Mouse (Mus musculus): Measurements from ENCODE around the gene Cpd. TPM values are rescaled to one million over a fixed set of nuclear protein-coding genes. Genes with fewer than 3 reads are reported as not detected.
A peak's percentile ranks its signal among the peaks of the same experiment; 100 is the strongest.

The Cpd gene
- total and polyA plus RNA-seq, 2 experiments, result 5.0 to 17.0 TPM

DNA sequence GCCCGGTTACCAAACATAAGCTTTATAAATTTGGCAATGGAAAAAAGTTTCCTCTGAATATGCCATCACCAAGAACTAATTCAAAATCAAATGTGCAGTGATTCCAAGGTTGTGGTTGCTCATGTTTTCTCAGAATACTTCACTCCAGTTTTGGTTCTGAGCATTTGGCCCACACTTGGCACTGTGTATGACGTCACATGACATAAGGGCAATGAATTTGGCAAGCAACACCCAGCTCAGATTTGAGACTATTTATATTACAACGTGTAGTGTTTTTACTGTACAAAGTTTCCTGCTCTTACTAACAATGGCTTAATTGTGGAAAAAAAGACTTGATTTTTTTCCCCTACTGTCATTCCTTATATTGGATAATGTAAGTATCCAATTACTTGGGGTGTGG, 73.0 kb downstream of the Cpd start:
- 38% methylated on average over 3 of the region's 3 CpGs for WGBS
- Histone ChIP-seq H3K79me2 (ENCODE audit: control insufficient read depth, insufficient read depth, low read length) (no peaks in the 10 kb centered on the region), H3K4me1 (ENCODE audit: control insufficient read depth, insufficient read depth, low read length) (no peaks in the 10 kb centered on the region), H3K4me3 (ENCODE audit: insufficient read depth, low read depth, low read length) (no peak overlapping the region), H3K27me3 (ENCODE audit: control insufficient read depth, insufficient read depth, low read length) (no peaks in the 10 kb centered on the region), H3K36me3 (ENCODE audit: control insufficient read depth, insufficient read depth, low read length) (no peaks in the 10 kb centered on the region), H3K27ac (replicated peaks; ENCODE audit: insufficient read depth, low read depth, low read length) (no peak overlapping the region), H3K9ac (ENCODE audit: low read depth, low read length) (no peak overlapping the region)
- TF ChIP-seq CTCF (IDR thresholded peaks at IDR 0.05; ENCODE audit: low read depth, low read length) (no peak), POLR2A (IDR thresholded peaks at IDR 0.05; ENCODE audit: extremely low read depth, insufficient read depth, low read length) (no peak)
- no peak for DNase-seq (ENCODE audit: extremely low read depth, low read depth, low spot score)

DNA sequence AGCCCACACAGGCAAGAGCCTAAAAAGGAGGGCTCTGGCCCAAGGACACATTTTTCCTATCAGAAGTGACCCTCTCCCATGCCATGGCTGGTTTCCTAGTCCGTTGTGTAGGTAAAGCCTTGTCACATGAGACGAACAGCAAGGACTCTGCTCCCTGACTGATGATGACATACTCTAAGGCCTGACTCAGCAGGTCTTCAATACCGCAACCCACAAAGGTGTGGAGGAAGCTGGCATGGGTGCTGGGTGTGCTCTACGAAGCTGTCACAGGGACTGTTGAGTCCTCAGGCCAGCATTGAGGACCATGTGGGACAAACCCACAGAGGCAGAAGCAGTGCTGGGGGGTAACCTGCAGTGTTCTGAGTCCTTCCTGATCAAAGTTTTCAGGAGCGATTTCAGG, 76.3 kb downstream of the Cpd start:
- Histone ChIP-seq H3K36me3 (ENCODE audit: control insufficient read depth, insufficient read depth, low read length) (no peaks in the 10 kb centered on the region), H3K9ac (ENCODE audit: low read depth, low read length) (no peak overlapping the region), H3K27ac (replicated peaks; ENCODE audit: insufficient read depth, low read depth, low read length) (no peak overlapping the region), H3K27me3 (ENCODE audit: control insufficient read depth, insufficient read depth, low read length) (no peaks in the 10 kb centered on the region), H3K4me3 (ENCODE audit: insufficient read depth, low read depth, low read length) (no peak overlapping the region), H3K4me1 (ENCODE audit: control insufficient read depth, insufficient read depth, low read length) (no peaks in the 10 kb centered on the region), H3K79me2 (ENCODE audit: control insufficient read depth, insufficient read depth, low read length) (no peaks in the 10 kb centered on the region)
- TF ChIP-seq CTCF (IDR thresholded peaks at IDR 0.05; ENCODE audit: low read depth, low read length), result no peak
- TF ChIP-seq POLR2A (IDR thresholded peaks at IDR 0.05; ENCODE audit: extremely low read depth, insufficient read depth, low read length), result no peak
- no peak for DNase-seq (ENCODE audit: extremely low read depth, low read depth, low spot score)
- 64% methylated on average over 5 of the region's 5 CpGs for WGBS

DNA sequence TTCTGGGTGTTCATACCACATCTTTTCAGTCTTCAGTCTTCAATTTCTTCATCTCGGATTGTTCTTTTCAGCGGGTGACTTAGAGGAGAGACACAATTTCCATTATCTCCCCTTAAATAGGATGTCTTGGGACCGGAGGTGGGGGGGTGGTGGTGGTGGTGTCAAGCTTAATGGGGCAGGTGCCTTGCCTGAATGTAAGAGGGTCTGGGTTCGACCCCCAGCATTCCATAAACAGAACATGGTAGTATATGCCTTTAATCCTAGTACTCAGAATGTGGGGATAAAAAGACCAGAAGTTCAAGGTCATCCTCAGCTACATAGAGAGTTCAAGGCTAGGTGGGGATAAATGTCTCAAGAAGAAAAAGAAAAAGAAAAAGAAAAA, 83.1 kb downstream of the Cpd start:
- 14% methylated on average over 4 of the region's 4 CpGs for WGBS
- Histone ChIP-seq H3K9ac (ENCODE audit: low read depth, low read length) (no peak overlapping the region), H3K4me1 (ENCODE audit: control insufficient read depth, insufficient read depth, low read length) (no peaks in the 10 kb centered on the region), H3K79me2 (ENCODE audit: control insufficient read depth, insufficient read depth, low read length) (peaks cover 1% of the 10 kb centered on the region; the same call in 1 of the 2 replicates), H3K36me3 (ENCODE audit: control insufficient read depth, insufficient read depth, low read length) (peaks cover 9% of the 10 kb centered on the region; the same call in 1 of the 2 replicates), H3K27me3 (ENCODE audit: control insufficient read depth, insufficient read depth, low read length) (no peaks in the 10 kb centered on the region), H3K4me3 (ENCODE audit: insufficient read depth, low read depth, low read length) (no peak overlapping the region), H3K27ac (replicated peaks; ENCODE audit: insufficient read depth, low read depth, low read length) (no peak overlapping the region)
- no peak for DNase-seq (ENCODE audit: extremely low read depth, low read depth, low spot score)
- TF ChIP-seq POLR2A (IDR thresholded peaks at IDR 0.05; ENCODE audit: extremely low read depth, insufficient read depth, low read length), result no peak
- no peak for TF ChIP-seq CTCF (IDR thresholded peaks at IDR 0.05; ENCODE audit: low read depth, low read length)

DNA sequence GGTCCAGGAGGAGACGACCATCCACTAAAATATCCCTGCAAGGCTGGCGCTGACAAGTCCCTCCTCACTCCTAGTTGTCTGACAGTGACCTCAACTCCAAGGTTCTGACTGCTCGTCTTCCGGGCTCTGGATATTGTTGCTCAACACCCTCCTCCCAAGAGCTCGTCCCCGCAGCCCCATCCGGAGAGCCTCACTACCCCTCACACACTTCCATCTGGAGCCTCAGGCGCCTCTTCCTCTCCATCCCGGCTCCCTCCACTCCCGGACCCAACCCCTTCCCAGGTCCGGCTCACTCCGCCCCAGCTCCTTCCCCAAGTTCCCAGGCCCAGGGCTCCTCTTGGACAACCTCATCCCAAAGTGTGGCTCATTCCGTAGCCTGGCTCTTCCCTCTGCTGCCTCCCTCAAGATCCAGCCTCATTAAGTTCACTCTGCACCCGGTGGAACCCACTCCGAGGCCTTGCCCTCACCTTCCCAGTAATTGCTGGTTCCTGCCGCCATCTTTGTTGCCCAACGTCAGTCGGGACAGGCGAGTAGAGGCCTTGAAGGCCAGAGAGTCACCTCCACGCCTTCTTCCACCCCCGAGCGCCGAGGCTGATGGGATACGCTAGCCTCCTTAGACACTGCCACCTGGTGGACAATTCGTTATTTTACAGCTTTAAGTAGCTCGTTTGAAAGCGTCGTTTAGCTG, 83.6 kb downstream of the Cpd start, which contains the start of gene Gosr1:
Gene Gosr1, minus strand, starts transcription at position 527 of the 688 bp plus-strand sequence.
- H3K27me3 ChIP-seq (ENCODE audit: control insufficient read depth, insufficient read depth, low read length), result no peaks in the 10 kb centered on the region
- peaks cover 9% of the 10 kb centered on the region; the same call in 1 of the 2 replicates for H3K36me3 ChIP-seq (ENCODE audit: control insufficient read depth, insufficient read depth, low read length)
- peak; percentile 91 for DNase-seq (ENCODE audit: extremely low read depth, low read depth, low spot score)
- no peaks in the 10 kb centered on the region for H3K4me1 ChIP-seq (ENCODE audit: control insufficient read depth, insufficient read depth, low read length)
- H3K79me2 ChIP-seq (ENCODE audit: control insufficient read depth, insufficient read depth, low read length), result peaks cover 5% of the 10 kb centered on the region; the same call in 1 of the 2 replicates
- TF ChIP-seq POLR2A (IDR thresholded peaks at IDR 0.05; ENCODE audit: extremely low read depth, insufficient read depth, low read length), result peak; percentile 75
- TF ChIP-seq CTCF (IDR thresholded peaks at IDR 0.05; ENCODE audit: low read depth, low read length), result peak; percentile 87
- peak within 1 kb of the TSS; percentile 78 for H3K27ac ChIP-seq (replicated peaks; ENCODE audit: insufficient read depth, low read depth, low read length)
- H3K4me3 ChIP-seq (ENCODE audit: insufficient read depth, low read depth, low read length), result peak within 1 kb of the TSS; percentile 84
- H3K9ac ChIP-seq (ENCODE audit: low read depth, low read length), result peak within 1 kb of the TSS; percentile 75
- WGBS, result under 1% methylated on average over 28 of the region's 28 CpGs

DNA sequence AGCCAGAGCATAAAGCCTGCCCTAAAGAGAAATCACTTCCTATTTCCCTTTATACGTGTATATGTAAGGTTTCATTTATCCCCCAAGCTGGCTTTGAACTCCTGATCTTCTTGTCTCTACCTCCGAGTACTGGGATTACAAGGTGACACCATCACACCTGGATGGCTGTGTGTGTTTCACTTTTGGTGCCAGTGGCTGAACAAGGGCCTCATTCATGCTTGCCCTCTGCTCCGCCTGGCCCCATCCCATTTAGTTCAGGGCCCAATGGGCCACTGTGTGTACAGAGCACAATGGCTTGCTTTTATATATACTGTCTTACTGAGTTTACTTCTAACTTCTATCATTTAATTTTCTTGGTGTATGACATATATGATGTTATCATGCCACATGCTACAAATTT, 94.5 kb downstream of the Cpd start:
- H3K4me3 ChIP-seq (ENCODE audit: insufficient read depth, low read depth, low read length), result no peak overlapping the region
- no peak overlapping the region for H3K9ac ChIP-seq (ENCODE audit: low read depth, low read length)
- H3K79me2 ChIP-seq (ENCODE audit: control insufficient read depth, insufficient read depth, low read length), result no peaks in the 10 kb centered on the region
- TF ChIP-seq CTCF (IDR thresholded peaks at IDR 0.05; ENCODE audit: low read depth, low read length), result no peak
- no peak for TF ChIP-seq POLR2A (IDR thresholded peaks at IDR 0.05; ENCODE audit: extremely low read depth, insufficient read depth, low read length)
- no peak overlapping the region for H3K27ac ChIP-seq (replicated peaks; ENCODE audit: insufficient read depth, low read depth, low read length)
- H3K4me1 ChIP-seq (ENCODE audit: control insufficient read depth, insufficient read depth, low read length), result peaks cover 1% of the 10 kb centered on the region
- no peaks in the 10 kb centered on the region for H3K27me3 ChIP-seq (ENCODE audit: control insufficient read depth, insufficient read depth, low read length)
- DNase-seq (ENCODE audit: extremely low read depth, low read depth, low spot score), result no peak
- 97% methylated on average over 3 of the region's 3 CpGs for WGBS
- H3K36me3 ChIP-seq (ENCODE audit: control insufficient read depth, insufficient read depth, low read length), result peaks cover 46% of the 10 kb centered on the region

DNA sequence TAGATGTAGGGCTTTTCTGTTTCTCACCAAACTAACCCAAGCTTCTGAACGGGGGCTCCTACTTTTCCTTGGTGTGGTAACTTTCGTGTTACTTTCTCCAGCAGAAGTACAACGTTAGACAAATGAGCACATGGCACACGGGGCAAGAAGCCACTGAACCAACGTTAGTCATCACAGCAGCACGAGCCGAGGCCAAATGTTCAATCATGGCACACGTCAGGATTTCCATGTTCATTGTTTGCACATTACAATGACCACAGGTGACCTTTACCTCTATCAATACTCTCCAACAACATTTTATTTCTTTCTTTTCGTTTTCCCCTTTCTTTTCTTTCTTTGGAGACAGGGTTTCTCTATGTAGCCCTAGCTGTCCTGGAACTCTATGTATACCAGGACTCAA, 98.0 kb downstream of the Cpd start:
- 31% methylated on average over 9 of the region's 9 CpGs for WGBS
- TF ChIP-seq CTCF (IDR thresholded peaks at IDR 0.05; ENCODE audit: low read depth, low read length), result no peak
- peak; percentile 63 for DNase-seq (ENCODE audit: extremely low read depth, low read depth, low spot score)
- Histone ChIP-seq H3K4me1 (ENCODE audit: control insufficient read depth, insufficient read depth, low read length) (peaks cover 1% of the 10 kb centered on the region; the same call in 1 of the 2 replicates), H3K27me3 (ENCODE audit: control insufficient read depth, insufficient read depth, low read length) (no peaks in the 10 kb centered on the region), H3K36me3 (ENCODE audit: control insufficient read depth, insufficient read depth, low read length) (peaks cover 50% of the 10 kb centered on the region), H3K27ac (replicated peaks; ENCODE audit: insufficient read depth, low read depth, low read length) (no peak overlapping the region), H3K4me3 (ENCODE audit: insufficient read depth, low read depth, low read length) (no peak overlapping the region), H3K79me2 (ENCODE audit: control insufficient read depth, insufficient read depth, low read length) (no peaks in the 10 kb centered on the region), H3K9ac (ENCODE audit: low read depth, low read length) (no peak overlapping the region)
